Mouse (Mus musculus): ENCODE results near the gene Arfgef2.

DNA sequence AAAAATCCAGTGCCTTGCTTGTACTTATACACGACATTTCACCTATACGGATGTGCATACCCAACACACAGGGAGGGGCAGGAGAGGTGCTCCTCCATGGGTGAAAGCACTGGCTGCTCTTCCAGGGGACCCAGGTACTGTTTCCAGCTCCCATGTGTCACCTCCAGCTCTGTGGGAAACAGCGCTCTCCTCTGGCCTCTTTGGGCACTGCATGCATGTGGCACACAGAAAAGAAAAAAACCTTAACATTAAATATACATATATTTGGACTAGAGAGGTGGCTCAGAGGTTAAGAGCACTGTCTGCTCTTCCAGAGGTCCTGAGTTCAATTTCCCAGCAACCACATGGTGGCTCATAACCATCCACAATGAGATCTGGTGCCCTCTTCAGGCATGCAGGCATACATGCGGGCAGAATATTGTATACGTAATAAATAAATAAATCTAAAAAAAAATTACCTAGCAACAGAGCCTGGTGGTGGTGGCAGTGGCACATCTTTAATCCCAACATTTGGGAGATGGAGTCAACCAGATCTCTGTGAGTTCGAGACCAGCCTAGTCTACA lies 98.4 kb downstream of the Arfgef2 start:
- TF ChIP-seq POLR2A (IDR thresholded peaks at IDR 0.05; ENCODE audit: low read depth, low read length) (no peak), CTCF (IDR thresholded peaks at IDR 0.05; ENCODE audit: borderline replicate concordance, insufficient read depth, low read length) (no peak)

All from embryonic fibroblast, embryonic 13.5 days (primary cell).